Mouse (Mus musculus): ENCODE results near the gene Morn4. TPM values are rescaled to one million over a fixed set of nuclear protein-coding genes. Genes with fewer than 3 reads are reported as not detected.

The Morn4 gene
- not detected in 2 replicates for total RNA-seq (2014; fragmentation: Nextera tagmentation)
- total RNA-seq (2017) = 0.27 and 0.29 TPM in 2 replicates
- 0.23 and 0.35 TPM in 2 replicates for polyA plus RNA-seq (2012)

- TF ChIP-seq GATA2 (IDR thresholded peaks at IDR 0.05; ENCODE audit: borderline replicate concordance, low read depth, low read length) (no peak), GATA1 (IDR thresholded peaks at IDR 0.05; ENCODE audit: borderline replicate concordance, low read length) (no peak), CTCF (IDR thresholded peaks at IDR 0.05; ENCODE audit: low read depth, low read length) (no peak), POLR2AphosphoS5 (IDR thresholded peaks at IDR 0.05; ENCODE audit: insufficient replicate concordance, low read depth, low read length) (no peak), TAL1 (conservative IDR thresholded peaks at IDR 0.05; ENCODE audit: low read depth, low read length) (no peak)
- Histone ChIP-seq H3K9me3 (replicated peaks) (no peaks in the 10 kb centered on the region), H3K4me1 (ENCODE audit: insufficient read depth, low read depth, low read length) (peaks cover 19% of the 10 kb centered on the region), H3K27me3 (ENCODE audit: insufficient read depth, low read length) (peaks cover 17% of the 10 kb centered on the region), H3K36me3 (replicated peaks) (no peaks in the 10 kb centered on the region), H3K4me3 (ENCODE audit: low read depth, low read length) (peak within 1 kb of the TSS; percentile 67)
- DNase-seq (ENCODE audit: low spot score) (no peak), ATAC-seq (ENCODE audit: extremely low read depth, insufficient number of reproducible peaks, low FRiP score, poor library complexity, severe bottlenecking) (no peak)
Measured at GRCm38 (mm10) chr19:42086166-42086565, at the start of gene Morn4. TSS of gene Morn4 (minus strand) at chr19:42086357.

GRCm38 (mm10) chr19:42135070-42135469 is 48.9 kb upstream of the Morn4 start:
- H3K36me3 ChIP-seq (replicated peaks) = no peaks in the 10 kb centered on the region

GRCm38 (mm10) chr19:42131101-42131500 is 44.9 kb upstream of the Morn4 start:
- no peak for ATAC-seq (ENCODE audit: extremely low read depth, insufficient number of reproducible peaks, low FRiP score, poor library complexity, severe bottlenecking)
- no peak for DNase-seq (ENCODE audit: low spot score)
- Histone ChIP-seq H3K36me3 (replicated peaks) (peaks cover 9% of the 10 kb centered on the region), H3K4me3 (ENCODE audit: low read depth, low read length) (no peak overlapping the region), H3K27me3 (ENCODE audit: insufficient read depth, low read length) (peaks cover 14% of the 10 kb centered on the region; the same call in 1 of the 2 replicates), H3K4me1 (ENCODE audit: insufficient read depth, low read depth, low read length) (peaks cover 62% of the 10 kb centered on the region), H3K9me3 (replicated peaks) (no peaks in the 10 kb centered on the region)
- no peak for TF ChIP-seq CTCF (IDR thresholded peaks at IDR 0.05; ENCODE audit: low read depth, low read length)
- no peak for TF ChIP-seq GATA1 (IDR thresholded peaks at IDR 0.05; ENCODE audit: borderline replicate concordance, low read length)
- TF ChIP-seq GATA2 (IDR thresholded peaks at IDR 0.05; ENCODE audit: borderline replicate concordance, low read depth, low read length) = no peak
- no peak for TF ChIP-seq POLR2AphosphoS5 (IDR thresholded peaks at IDR 0.05; ENCODE audit: insufficient replicate concordance, low read depth, low read length)
- TF ChIP-seq TAL1 (conservative IDR thresholded peaks at IDR 0.05; ENCODE audit: low read depth, low read length) = no peak

More at GRCm38 (mm10) chr19:42135070-42135469, 48.9 kb upstream of the Morn4 start:
- H3K4me1 ChIP-seq (ENCODE audit: insufficient read depth, low read depth, low read length) = peaks cover 33% of the 10 kb centered on the region
- DNase-seq (ENCODE audit: low spot score) = no peak
- TF ChIP-seq POLR2AphosphoS5 (IDR thresholded peaks at IDR 0.05; ENCODE audit: insufficient replicate concordance, low read depth, low read length) (no peak), GATA1 (IDR thresholded peaks at IDR 0.05; ENCODE audit: borderline replicate concordance, low read length) (no peak), GATA2 (IDR thresholded peaks at IDR 0.05; ENCODE audit: borderline replicate concordance, low read depth, low read length) (no peak), CTCF (IDR thresholded peaks at IDR 0.05; ENCODE audit: low read depth, low read length) (no peak), TAL1 (conservative IDR thresholded peaks at IDR 0.05; ENCODE audit: low read depth, low read length) (no peak)
- no peaks in the 10 kb centered on the region for H3K9me3 ChIP-seq (replicated peaks)
- no peak for ATAC-seq (ENCODE audit: extremely low read depth, insufficient number of reproducible peaks, low FRiP score, poor library complexity, severe bottlenecking)
- no peak overlapping the region for H3K4me3 ChIP-seq (ENCODE audit: low read depth, low read length)
- H3K27me3 ChIP-seq (ENCODE audit: insufficient read depth, low read length) = peaks cover 16% of the 10 kb centered on the region; the same call in 1 of the 2 replicates

GRCm38 (mm10) chr19:42130294-42130606 is 44.1 kb upstream of the Morn4 start:
- Histone ChIP-seq H3K36me3 (replicated peaks) (peaks cover 13% of the 10 kb centered on the region), H3K4me1 (ENCODE audit: insufficient read depth, low read depth, low read length) (peaks cover 60% of the 10 kb centered on the region), H3K4me3 (ENCODE audit: low read depth, low read length) (no peak overlapping the region), H3K27me3 (ENCODE audit: insufficient read depth, low read length) (peaks cover 7% of the 10 kb centered on the region; the same call in 1 of the 2 replicates), H3K9me3 (replicated peaks) (no peaks in the 10 kb centered on the region)
- ATAC-seq (ENCODE audit: extremely low read depth, insufficient number of reproducible peaks, low FRiP score, poor library complexity, severe bottlenecking) (no peak), DNase-seq (ENCODE audit: low spot score) (no peak)
- TF ChIP-seq GATA1 (IDR thresholded peaks at IDR 0.05; ENCODE audit: borderline replicate concordance, low read length) = no peak
- no peak for TF ChIP-seq CTCF (IDR thresholded peaks at IDR 0.05; ENCODE audit: low read depth, low read length)
- no peak for TF ChIP-seq GATA2 (IDR thresholded peaks at IDR 0.05; ENCODE audit: borderline replicate concordance, low read depth, low read length)
- TF ChIP-seq POLR2AphosphoS5 (IDR thresholded peaks at IDR 0.05; ENCODE audit: insufficient replicate concordance, low read depth, low read length) = no peak
- TF ChIP-seq TAL1 (conservative IDR thresholded peaks at IDR 0.05; ENCODE audit: low read depth, low read length) = no peak

GRCm38 (mm10) chr19:42129509-42130293 is 43.5 kb upstream of the Morn4 start:
- Histone ChIP-seq H3K36me3 (replicated peaks) (peaks cover 19% of the 10 kb centered on the region), H3K27me3 (ENCODE audit: insufficient read depth, low read length) (peaks cover 7% of the 10 kb centered on the region; the same call in 1 of the 2 replicates), H3K4me3 (ENCODE audit: low read depth, low read length) (peak overlapping the region; percentile 77; the same call in 1 of the 2 replicates), H3K9me3 (replicated peaks) (no peaks in the 10 kb centered on the region), H3K4me1 (ENCODE audit: insufficient read depth, low read depth, low read length) (peaks cover 59% of the 10 kb centered on the region)
- DNase-seq (ENCODE audit: low spot score) = no peak
- no peak for ATAC-seq (ENCODE audit: extremely low read depth, insufficient number of reproducible peaks, low FRiP score, poor library complexity, severe bottlenecking)
- TF ChIP-seq CTCF (IDR thresholded peaks at IDR 0.05; ENCODE audit: low read depth, low read length) (no peak), GATA1 (IDR thresholded peaks at IDR 0.05; ENCODE audit: borderline replicate concordance, low read length) (no peak), POLR2AphosphoS5 (IDR thresholded peaks at IDR 0.05; ENCODE audit: insufficient replicate concordance, low read depth, low read length) (no peak)

GRCm38 (mm10) chr19:42128787-42129508 is 42.8 kb upstream of the Morn4 start, which contains the start of gene Avpi1:
TSS of gene Avpi1 (minus strand) at chr19:42129059.
- no peaks in the 10 kb centered on the region for H3K9me3 ChIP-seq (replicated peaks)
- peak within 1 kb of the TSS; percentile 77 for H3K4me3 ChIP-seq (ENCODE audit: low read depth, low read length)
- H3K4me1 ChIP-seq (ENCODE audit: insufficient read depth, low read depth, low read length) = peaks cover 56% of the 10 kb centered on the region
- peak; percentile 96 for ATAC-seq (ENCODE audit: extremely low read depth, insufficient number of reproducible peaks, low FRiP score, poor library complexity, severe bottlenecking)
- TF ChIP-seq POLR2AphosphoS5 (IDR thresholded peaks at IDR 0.05; ENCODE audit: insufficient replicate concordance, low read depth, low read length) = no peak
- no peak for TF ChIP-seq TAL1 (conservative IDR thresholded peaks at IDR 0.05; ENCODE audit: low read depth, low read length)
- no peak for TF ChIP-seq GATA1 (IDR thresholded peaks at IDR 0.05; ENCODE audit: borderline replicate concordance, low read length)
- no peak for TF ChIP-seq GATA2 (IDR thresholded peaks at IDR 0.05; ENCODE audit: borderline replicate concordance, low read depth, low read length)
- no peak for TF ChIP-seq CTCF (IDR thresholded peaks at IDR 0.05; ENCODE audit: low read depth, low read length)
- H3K27me3 ChIP-seq (ENCODE audit: insufficient read depth, low read length) = peaks cover 7% of the 10 kb centered on the region; the same call in 1 of the 2 replicates
- peak; percentile 91 for DNase-seq (ENCODE audit: low spot score)
- peaks cover 26% of the 10 kb centered on the region for H3K36me3 ChIP-seq (replicated peaks)
